Comparison of ENCODE assay signal across 20 mouse cellular contexts in the genomic region with DNA sequence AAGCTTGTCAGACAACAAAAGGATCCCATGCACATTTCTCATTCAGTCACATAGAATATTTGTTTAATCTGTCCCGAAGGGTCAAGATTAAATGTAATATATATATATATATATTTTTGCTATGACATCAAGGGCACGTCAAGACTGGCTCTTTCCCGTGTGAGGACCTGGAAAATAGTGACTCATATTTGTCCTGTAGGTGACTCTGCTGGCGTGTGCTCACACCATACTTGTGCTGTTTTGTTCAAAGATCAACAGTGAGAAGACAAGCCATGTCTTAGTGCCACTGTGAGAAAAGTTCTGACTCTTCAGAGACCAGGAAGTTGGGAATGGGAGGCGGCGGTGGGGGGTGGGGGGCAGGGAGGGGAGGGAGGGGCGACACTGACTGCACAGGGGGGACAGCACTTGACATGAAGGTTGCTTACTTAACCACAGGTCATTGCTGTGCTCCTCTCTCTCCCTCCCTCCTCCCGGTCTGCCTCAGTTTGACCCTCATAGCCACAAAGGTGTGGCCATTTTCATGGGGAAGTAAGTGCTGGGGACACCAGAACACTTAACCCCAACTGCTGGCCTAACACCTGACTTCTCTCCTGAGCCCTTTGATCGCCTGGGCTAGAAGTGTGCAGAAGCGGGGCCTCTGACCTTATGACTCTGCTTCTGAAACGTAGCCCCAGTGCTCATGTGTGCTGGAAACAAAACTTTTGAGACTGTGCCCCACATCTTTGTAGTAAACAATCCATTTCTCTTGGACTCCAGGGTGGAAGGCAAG. TPM values are rescaled to one million over a fixed set of nuclear protein-coding genes. Genes with fewer than 3 reads are reported as not detected.
DNase-seq lines count a peak whose midpoint lies in the region; ATAC-seq and TF ChIP-seq lines count a peak whose summit lies in the region.
"Had no signal": no experiment of that assay in that cellular context is flagged by ENCODE, and none has a peak within 500 bp of the region (broad histone marks: within the 10 kb centered on the region; RNA-seq: fewer than 3 reads in every experiment).

No protein-coding gene starts in this region.

- 15% methylated on average over 11 of the region's 11 CpGs for WGBS in midbrain, embryonic 10.5 days
- WGBS in midbrain, embryonic 13.5 days: 23% methylated on average over 11 of the region's 11 CpGs
- WGBS in limb, embryonic 10.5 days: 26% methylated on average over 11 of the region's 11 CpGs
- whole genome bisulfite sequencing in stomach, postnatal 0 days: 35% methylated on average over 10 of the region's 11 CpGs

- peaks cover 13% of the 10 kb centered on the region for H3K27me3 ChIP-seq in midbrain, embryonic 10.5 days (ENCODE audit: low read depth, poor library complexity, severe bottlenecking)
- H3K27me3 ChIP-seq in midbrain, embryonic 13.5 days: peaks cover 25% of the 10 kb centered on the region; the same call in 1 of the 2 replicates
- H3K27me3 ChIP-seq in G1E (ENCODE audit: insufficient read depth, low read length): peaks cover 9% of the 10 kb centered on the region; the same call in 1 of the 2 replicates
- no peaks in the 10 kb centered on the region for H3K27me3 ChIP-seq in limb, embryonic 10.5 days (ENCODE audit: low read depth, poor library complexity, severe bottlenecking)
- H3K27me3 ChIP-seq in stomach, postnatal 0 days (ENCODE audit: control insufficient read depth, insufficient read depth, low read length): no peaks in the 10 kb centered on the region
- H3K27me3 ChIP-seq: embryonic facial prominence, embryonic 15.5 days had no signal

- no peak for TF ChIP-seq EP300 in stomach, postnatal 0 days (optimal IDR thresholded peaks at IDR 0.05)

- no peak for ATAC-seq in midbrain, embryonic 13.5 days
- ATAC-seq in G1E (ENCODE audit: extremely low read depth, insufficient number of reproducible peaks, low FRiP score, poor library complexity, severe bottlenecking): no peak
- peak; percentile 81 for ATAC-seq in stomach, postnatal 0 days (ENCODE audit: low FRiP score, low TSS enrichment)
- no peak for ATAC-seq in frontal cortex, adult (ENCODE audit: low TSS enrichment)
- ATAC-seq: forebrain, embryonic 16.5 days; hindbrain, embryonic 16.5 days; lung, postnatal 0 days had no signal

- H3K9ac ChIP-seq in midbrain, embryonic 13.5 days (replicated peaks): no peak overlapping the region
- no peak overlapping the region for H3K9ac ChIP-seq in stomach, postnatal 0 days (ENCODE audit: low read length)
- H3K9ac ChIP-seq: embryonic facial prominence, embryonic 15.5 days; midbrain, embryonic 12.5 days had no signal

- intact Hi-C loops in heart, postnatal 10 days (cut with DNase I): no loop called here

- no peak for DNase-seq in midbrain, embryonic 10.5 days (ENCODE audit: low spot score)
- DNase-seq in G1E (ENCODE audit: low spot score): no peak
- no peak for DNase-seq in limb, embryonic 10.5 days (ENCODE audit: low spot score)
- DNase-seq in stomach, postnatal 0 days (ENCODE audit: low spot score): no peak
- no peak for DNase-seq in heart, postnatal 10 days
- DNase-seq in spleen, postnatal 10 days (ENCODE audit: low spot score in 2 of 2): no peak
- DNase-seq: adrenal gland, adult 2 months; cerebellum, adult 11 months; cerebellum, adult 9-11 months; gastrocnemius, postnatal 25 days; kidney, adult 18-20 months; kidney, postnatal 4 days had no signal

- no peak for TF ChIP-seq CTCF in G1E (IDR thresholded peaks at IDR 0.05; ENCODE audit: low read depth, low read length)
- TF ChIP-seq CTCF in stomach, postnatal 0 days (IDR thresholded peaks at IDR 0.05; ENCODE audit: low read depth): no peak

- peaks cover 15% of the 10 kb centered on the region for H3K4me1 ChIP-seq in midbrain, embryonic 10.5 days
- peaks cover 9% of the 10 kb centered on the region for H3K4me1 ChIP-seq in midbrain, embryonic 13.5 days (replicated peaks)
- H3K4me1 ChIP-seq in G1E (ENCODE audit: insufficient read depth, low read depth, low read length): peaks cover 45% of the 10 kb centered on the region
- H3K4me1 ChIP-seq in limb, embryonic 10.5 days: peaks cover 48% of the 10 kb centered on the region
- H3K4me1 ChIP-seq in stomach, postnatal 0 days (replicated peaks; ENCODE audit: control insufficient read depth, insufficient read depth): 0 out of 2 replicates have a peak, but pooled peaks cover 3% of the 10 kb centered on the region
- H3K4me1 ChIP-seq: embryonic facial prominence, embryonic 15.5 days had no signal

- no peaks in the 10 kb centered on the region for H3K36me3 ChIP-seq in midbrain, embryonic 10.5 days
- H3K36me3 ChIP-seq in midbrain, embryonic 13.5 days: no peaks in the 10 kb centered on the region
- no peaks in the 10 kb centered on the region for H3K36me3 ChIP-seq in G1E (replicated peaks)
- H3K36me3 ChIP-seq in limb, embryonic 10.5 days: no peaks in the 10 kb centered on the region
- no peaks in the 10 kb centered on the region for H3K36me3 ChIP-seq in stomach, postnatal 0 days (ENCODE audit: control insufficient read depth, insufficient read depth, low read length)
- H3K36me3 ChIP-seq: embryonic facial prominence, embryonic 15.5 days; midbrain, embryonic 12.5 days had no signal

- H3K4me2 ChIP-seq in midbrain, embryonic 13.5 days (replicated peaks): no peak overlapping the region
- H3K4me2 ChIP-seq in stomach, postnatal 0 days (replicated peaks; ENCODE audit: low read depth): no peak overlapping the region
- H3K4me2 ChIP-seq: embryonic facial prominence, embryonic 15.5 days; midbrain, embryonic 12.5 days had no signal

- H3K27ac ChIP-seq in midbrain, embryonic 10.5 days (replicated peaks): peak overlapping the region; percentile 65
- no peak overlapping the region for H3K27ac ChIP-seq in midbrain, embryonic 13.5 days
- H3K27ac ChIP-seq in limb, embryonic 10.5 days: peak overlapping the region; percentile 51
- H3K27ac ChIP-seq in stomach, postnatal 0 days (replicated peaks): peak overlapping the region; percentile 70
- H3K27ac ChIP-seq: embryonic facial prominence, embryonic 15.5 days; left cerebral cortex, adult 2 months; midbrain, embryonic 12.5 days had no signal

- no peaks in the 10 kb centered on the region for H3K9me3 ChIP-seq in midbrain, embryonic 10.5 days (replicated peaks)
- H3K9me3 ChIP-seq in midbrain, embryonic 13.5 days: 0 out of 2 replicates have a peak, but pooled peaks cover 3% of the 10 kb centered on the region
- no peaks in the 10 kb centered on the region for H3K9me3 ChIP-seq in G1E (replicated peaks)
- H3K9me3 ChIP-seq in limb, embryonic 10.5 days (replicated peaks): no peaks in the 10 kb centered on the region
- H3K9me3 ChIP-seq in stomach, postnatal 0 days (ENCODE audit: control insufficient read depth, low read length): no peaks in the 10 kb centered on the region
- H3K9me3 ChIP-seq: embryonic facial prominence, embryonic 15.5 days; midbrain, embryonic 12.5 days had no signal

- H3K4me3 ChIP-seq in midbrain, embryonic 10.5 days: 0 out of 2 replicates have a peak overlapping the region, but pooled peaks have one; percentile 16
- no peak overlapping the region for H3K4me3 ChIP-seq in midbrain, embryonic 13.5 days (replicated peaks)
- peak overlapping the region; percentile 24; the same call in 1 of the 2 replicates for H3K4me3 ChIP-seq in G1E (ENCODE audit: low read depth, low read length)
- no peak overlapping the region for H3K4me3 ChIP-seq in limb, embryonic 10.5 days
- H3K4me3 ChIP-seq in stomach, postnatal 0 days (ENCODE audit: low read depth, low read length): no peak overlapping the region
- H3K4me3 ChIP-seq: embryonic facial prominence, embryonic 15.5 days; left cerebral cortex, adult 2 months; midbrain, embryonic 12.5 days had no signal

RNA-seq across cellular contexts. Expression of gene H2afy, which starts 6.4 kb away (rescaled TPM):
- polyA plus RNA-seq in midbrain, embryonic 10.5 days (2016; fragmentation: Nextera tagmentation; extraction: Ambion mirVana): 526 and 546 TPM in 2 replicates
- polyA plus RNA-seq in midbrain, embryonic 13.5 days (2015; fragmentation: Nextera tagmentation; extraction: Ambion mirVana): 414 and 443 TPM in 2 replicates
- total RNA-seq in G1E (2014; fragmentation: Nextera tagmentation): 161 and 189 TPM in 2 replicates
- 177 and 198 TPM in 2 replicates for total RNA-seq in G1E (2017)
- 503 and 573 TPM in 2 replicates for polyA plus RNA-seq in G1E (2012)
- 642 and 645 TPM in 2 replicates for polyA plus RNA-seq in limb, embryonic 10.5 days (2016; fragmentation: Nextera tagmentation; extraction: Ambion mirVana)
- polyA plus RNA-seq in stomach, postnatal 0 days (2015; fragmentation: Nextera tagmentation; extraction: Ambion mirVana): 150 and 157 TPM in 2 replicates
- 10 to 100 TPM; 76.6 to 79.5 TPM for total RNA-seq in heart, postnatal 10 days (2021)

RNA-seq across cellular contexts. Expression of gene Tifab, which starts 36.1 kb away (rescaled TPM):
- 1.4 and 1.6 TPM in 2 replicates for polyA plus RNA-seq in midbrain, embryonic 10.5 days (2016; fragmentation: Nextera tagmentation; extraction: Ambion mirVana)
- polyA plus RNA-seq in midbrain, embryonic 13.5 days (2015; fragmentation: Nextera tagmentation; extraction: Ambion mirVana): 0.61 and 0.90 TPM in 2 replicates
- total RNA-seq in G1E (2014; fragmentation: Nextera tagmentation) (not detected in 2 replicates), G1E (2017) (0.06 and 0.16 TPM in 2 replicates)
- not detected in 2 replicates for polyA plus RNA-seq in G1E (2012)
- polyA plus RNA-seq in limb, embryonic 10.5 days (2016; fragmentation: Nextera tagmentation; extraction: Ambion mirVana): 0.63 and 1.2 TPM in 2 replicates
- 2.1 and 2.4 TPM in 2 replicates for polyA plus RNA-seq in stomach, postnatal 0 days (2015; fragmentation: Nextera tagmentation; extraction: Ambion mirVana)
- total RNA-seq in heart, postnatal 10 days (2021): 1 to 10 TPM in 1 of 2 experiments, under 1 TPM in 1; 0.69 to 1.2 TPM

Comparison
In these comparisons a context has a peak if more than half of its experiments do, and no peak if none do; other contexts are left out.
1. H3K4me3 ChIP-seq: peak in midbrain, embryonic 10.5 days (single experiment) and G1E (single experiment); none in midbrain, embryonic 13.5 days (single experiment), limb, embryonic 10.5 days (single experiment) and stomach, postnatal 0 days (single experiment).